Mouse (Mus musculus): ENCODE data around the gene Naa50. TPM values are rescaled to one million over a fixed set of nuclear protein-coding genes. Genes with fewer than 3 reads are reported as not detected.
A peak's percentile ranks its signal among the peaks of the same experiment; 100 is the strongest.

Naa50 gene
- total RNA-seq (2021): 100 to 1,000 TPM; 161 to 167 TPM
- long read RNA-seq, experiment 1, full-length matches to known transcripts: 66 of 95 reads
- long read RNA-seq, experiment 1, partial matches to known transcripts: 2 of 95 reads
- long read RNA-seq, experiment 1, other reads (novel, unspliced or antisense): 27 of 95 reads
- long read RNA-seq, experiment 2, full-length matches to known transcripts: 111 of 161 reads
- long read RNA-seq, experiment 2, partial matches to known transcripts: 46 of 161 reads
- long read RNA-seq, experiment 2, other reads (novel, unspliced or antisense): 4 of 161 reads

DNA sequence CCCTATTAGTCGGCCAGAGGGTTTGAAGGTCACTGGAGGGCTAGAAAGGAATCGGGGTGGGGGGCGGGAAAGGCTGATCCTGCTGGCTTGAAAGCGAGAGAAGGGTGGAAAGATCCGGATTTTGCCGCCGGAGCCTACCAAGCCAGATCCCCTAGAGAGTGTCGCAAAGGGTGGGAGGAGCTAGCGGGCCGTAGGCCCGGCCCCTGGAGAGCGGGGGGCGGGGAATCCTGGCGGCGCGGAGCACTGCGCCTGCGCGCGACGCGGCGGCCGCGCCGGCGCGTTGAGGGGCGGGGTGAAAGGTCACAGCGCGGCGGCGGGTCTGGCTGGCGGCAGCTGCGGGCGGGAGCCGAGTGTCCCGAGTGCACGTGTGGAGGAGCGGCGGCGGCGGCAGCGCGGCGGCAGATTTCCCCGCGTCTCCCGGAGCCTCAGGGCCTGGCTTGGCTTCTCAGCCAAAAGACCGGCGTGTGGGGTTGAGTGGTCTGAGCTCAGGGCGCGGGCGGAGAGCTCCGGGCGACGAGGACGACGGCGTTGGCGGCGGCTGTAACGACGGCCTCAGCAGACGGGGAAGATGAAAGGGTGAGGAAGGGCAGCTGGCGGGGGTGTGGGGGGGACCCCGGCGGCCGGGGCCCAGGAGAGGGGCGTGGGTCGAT lies at the start of gene Naa50, which contains the start of gene Atp6v1a:
Gene Naa50 (plus strand): TSS at position 295 of the 650 bp plus-strand sequence.
Gene Atp6v1a (minus strand): TSS at position 170 of the 650 bp plus-strand sequence.
- peak; percentile 82 to 89 for DNase-seq
- intact Hi-C loops (cut with DNase I): loop anchor here (2.0 kb wide), 2 partner anchors 33 to 99 kb away; partner anchors contain the start of gene Usf3

DNA sequence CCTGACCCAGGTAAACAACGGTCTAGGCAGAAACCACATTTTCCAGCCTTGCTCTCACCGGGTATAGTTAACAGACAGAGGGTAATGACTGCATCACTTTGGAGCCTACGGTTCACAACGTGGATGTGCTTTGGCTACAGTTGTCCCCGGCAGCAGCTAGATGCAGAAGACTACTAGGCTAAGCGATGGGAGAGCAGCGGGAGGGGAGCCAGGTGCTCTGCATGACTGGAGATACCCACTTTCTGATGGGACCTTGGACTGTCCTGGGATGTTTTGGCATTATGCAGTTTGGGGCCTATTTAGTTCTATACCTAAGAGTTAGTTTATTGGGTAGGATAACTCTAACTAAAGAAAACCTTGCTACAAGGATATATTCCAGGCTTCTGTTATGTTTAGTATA lies 40.3 kb upstream of the Naa50 start:
- no peak for DNase-seq
- intact Hi-C loops (cut with DNase I): no loop called here

DNA sequence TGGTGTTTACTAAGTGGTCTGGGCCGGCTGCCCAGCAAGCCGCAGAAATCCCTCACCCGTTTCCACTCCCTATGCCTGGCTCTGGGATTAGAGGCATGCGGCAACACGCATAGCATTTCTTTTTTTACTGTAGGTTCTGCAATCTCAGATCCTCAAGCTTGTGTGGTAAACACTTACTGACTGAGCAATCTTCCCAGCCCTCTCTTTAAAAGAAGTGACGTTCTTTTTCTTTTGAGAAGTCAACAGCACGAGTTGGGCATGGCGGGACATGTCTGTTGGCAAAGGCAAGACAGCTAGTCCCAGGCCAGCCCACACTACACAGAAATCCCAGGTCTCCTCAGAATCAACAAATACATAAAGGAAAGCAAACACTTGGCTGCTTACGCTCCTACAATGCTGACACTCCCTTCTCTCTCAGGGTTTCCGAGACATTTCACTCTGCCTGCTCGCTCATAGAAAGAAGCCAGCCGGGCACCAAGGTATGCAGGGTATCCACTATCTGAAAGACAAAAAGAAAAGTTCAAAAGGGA lies 38.4 kb upstream of the Naa50 start:
- no peak for DNase-seq
- intact Hi-C loops (cut with DNase I): no loop called here

DNA sequence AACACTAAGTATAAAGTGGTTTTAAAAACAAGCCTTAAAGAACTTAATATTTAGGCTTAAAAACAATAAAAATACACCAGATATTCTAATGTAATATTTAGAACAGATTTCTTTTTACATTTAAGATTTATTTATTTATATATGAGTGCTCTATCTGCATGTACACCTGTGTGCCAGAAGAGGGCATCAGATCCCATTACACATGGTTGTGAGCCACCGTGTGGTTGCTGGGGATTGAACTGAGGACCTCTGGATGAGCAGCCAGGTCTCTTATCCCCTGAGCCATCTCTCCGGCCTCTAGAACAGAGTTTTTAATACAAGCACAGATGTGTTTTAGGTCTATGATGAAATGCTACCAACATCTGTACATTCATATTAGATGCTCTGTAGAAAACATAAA lies 36.7 kb upstream of the Naa50 start:
- DNase-seq: no peak
- intact Hi-C loops (cut with DNase I): no loop called here

DNA sequence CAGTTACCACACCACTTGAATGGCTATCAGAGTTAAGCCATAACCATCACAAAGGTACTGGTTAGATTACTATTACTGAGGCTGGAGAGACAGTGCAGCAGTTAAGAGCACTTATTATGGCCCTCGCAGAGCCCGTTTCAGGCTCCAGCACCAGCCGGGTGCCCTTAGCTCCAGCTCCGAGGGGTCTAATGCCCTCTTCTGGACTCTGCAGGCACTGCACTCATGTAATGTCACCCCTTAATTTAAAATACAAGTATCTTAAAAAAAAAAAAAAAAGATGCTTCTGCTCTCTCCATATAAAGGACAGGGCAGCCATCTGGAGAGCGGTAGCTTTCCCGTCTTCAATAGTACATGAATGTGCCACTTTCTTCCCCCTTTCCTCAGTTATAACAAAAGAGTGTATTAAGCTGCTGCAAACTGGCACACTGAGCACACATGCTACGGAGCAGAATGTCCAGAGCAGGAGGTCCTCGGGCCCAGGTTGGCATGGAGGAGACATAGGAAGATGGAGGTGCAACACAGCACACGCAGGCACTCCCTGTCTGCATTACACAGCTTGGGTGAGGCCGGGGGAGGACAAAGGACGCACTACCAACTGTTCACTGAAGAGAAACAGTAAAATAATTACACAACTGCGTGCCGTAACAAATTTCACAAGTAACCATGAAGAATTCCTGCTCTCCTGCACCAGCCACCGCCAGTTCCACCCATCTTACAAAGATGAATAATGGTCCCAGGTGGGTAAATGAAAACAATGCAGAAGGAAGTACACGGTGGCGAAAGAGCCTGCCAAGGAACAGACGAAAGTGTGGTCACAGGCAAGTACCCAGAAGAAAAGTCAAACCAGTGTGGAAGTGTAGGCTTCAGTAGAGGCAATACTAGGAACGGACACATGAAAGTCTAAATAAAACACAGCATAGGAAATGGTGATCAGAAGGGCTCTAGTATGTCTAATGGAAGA lies 35.5 kb upstream of the Naa50 start:
- intact Hi-C loops (cut with DNase I): no loop called here
- no peak for DNase-seq

DNA sequence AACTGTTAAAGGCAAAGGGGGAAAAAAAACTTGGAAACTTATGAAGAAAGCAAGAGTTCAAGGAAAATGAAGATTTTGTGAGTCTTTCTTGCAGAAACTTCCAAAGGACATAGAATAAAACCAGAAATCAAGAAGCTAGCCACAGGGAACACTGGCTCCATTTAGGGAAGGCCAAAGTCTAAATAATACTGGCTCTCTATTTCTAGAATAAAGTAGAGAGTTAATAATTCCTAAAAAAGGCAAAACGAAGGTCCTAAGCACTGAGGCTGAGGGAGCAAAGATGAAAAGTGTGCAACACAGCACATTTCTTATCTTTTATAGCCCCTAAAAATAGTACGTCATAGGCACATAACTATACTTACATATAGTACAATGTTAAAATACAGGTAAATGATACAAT lies 34.4 kb upstream of the Naa50 start:
- DNase-seq: no peak
- intact Hi-C loops (cut with DNase I): no loop called here

DNA sequence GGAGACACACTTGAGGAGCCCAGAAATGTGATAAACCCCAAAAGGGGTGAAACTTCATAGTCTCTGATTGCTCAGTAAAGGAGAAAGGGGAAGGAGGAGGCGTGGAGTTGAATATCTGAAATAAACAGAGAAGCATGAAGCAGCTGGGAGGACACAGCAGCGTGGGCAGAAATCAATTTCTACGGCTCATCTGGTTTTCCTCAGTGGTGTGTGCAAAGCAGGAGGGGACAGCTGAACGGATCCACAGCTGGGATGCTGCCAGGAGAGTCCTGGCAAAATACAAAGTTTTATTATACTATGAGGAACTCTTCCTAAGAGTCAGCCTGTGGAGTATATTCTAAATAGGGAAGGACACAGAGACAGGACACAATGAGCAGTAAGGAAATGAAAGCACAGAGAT lies 30.6 kb upstream of the Naa50 start:
- no peak for DNase-seq
- intact Hi-C loops (cut with DNase I): no loop called here

DNA sequence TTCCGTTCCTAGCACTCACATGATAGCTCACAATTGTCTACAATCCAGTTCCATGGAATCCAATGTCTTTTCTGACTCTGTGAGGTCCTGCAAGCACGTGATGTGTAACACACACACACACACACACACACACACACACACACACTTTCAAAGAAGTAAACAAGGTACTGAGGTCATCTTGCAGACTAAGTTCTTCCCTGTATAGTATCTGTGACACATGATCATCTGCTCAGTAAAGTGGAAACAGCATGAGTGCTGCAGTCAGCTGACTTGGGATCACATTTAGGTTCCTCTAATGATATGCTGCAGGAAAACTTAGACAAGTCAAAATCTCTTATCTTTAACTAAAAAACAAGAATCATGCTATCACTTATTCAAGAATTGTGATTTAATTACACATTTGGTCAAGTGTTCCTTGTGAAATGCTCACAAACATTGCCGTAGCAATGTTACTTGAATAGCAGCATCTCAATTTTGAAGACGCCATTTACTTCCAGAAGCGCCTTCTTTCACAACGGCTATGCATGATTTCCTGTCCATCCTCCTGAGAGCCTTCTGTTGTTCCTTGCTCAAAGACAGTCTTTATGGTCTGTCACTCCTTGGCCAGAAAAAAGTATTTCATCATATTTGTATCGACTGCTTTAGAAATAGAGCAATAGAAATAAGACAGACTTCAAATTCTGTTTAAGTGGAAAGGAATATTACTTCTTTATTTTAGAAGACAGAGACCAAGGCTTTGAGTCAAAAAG lies 19.7 kb upstream of the Naa50 start:
- no peak for DNase-seq
- intact Hi-C loops (cut with DNase I): no loop called here

DNA sequence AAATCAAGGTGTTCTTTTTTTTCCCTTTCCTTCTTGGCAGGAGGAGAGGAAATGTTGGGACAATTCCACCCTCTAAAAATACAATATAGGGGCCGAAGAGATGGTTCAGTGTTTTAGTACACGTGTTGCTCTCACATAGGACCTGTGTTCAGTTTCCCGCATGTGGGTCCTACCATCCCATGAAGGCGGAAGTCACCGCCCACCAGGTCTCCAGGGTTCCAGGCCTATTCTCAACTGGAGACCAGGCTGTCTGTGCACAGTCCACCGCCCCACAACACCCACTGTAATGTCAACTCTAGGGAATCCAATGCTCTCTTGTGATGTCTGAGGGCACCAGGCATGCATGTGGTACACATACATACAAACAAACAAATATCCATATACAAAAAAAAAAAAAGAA lies 17.5 kb upstream of the Naa50 start:
- intact Hi-C loops (cut with DNase I): no loop called here
- DNase-seq: no peak

DNA sequence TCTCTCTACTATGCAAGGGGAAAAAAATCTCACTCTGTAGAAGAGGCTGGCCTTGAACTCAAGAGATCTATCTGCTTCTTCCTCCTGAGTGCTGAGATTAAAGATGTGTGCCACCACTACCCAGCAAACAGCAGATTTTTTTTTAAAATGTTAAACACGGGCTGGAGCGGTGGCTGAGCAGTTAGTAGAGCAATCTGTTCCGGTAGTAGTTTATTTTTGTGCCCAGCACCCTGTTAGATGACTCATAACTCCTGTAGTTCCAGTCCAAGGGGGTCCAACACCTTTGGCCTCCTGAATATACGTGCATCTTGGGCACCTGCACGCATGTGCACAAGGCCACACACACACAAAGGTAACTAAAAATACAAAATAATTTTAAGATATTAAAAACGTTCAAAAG lies 17.1 kb upstream of the Naa50 start:
- intact Hi-C loops (cut with DNase I): no loop called here
- no peak for DNase-seq

DNA sequence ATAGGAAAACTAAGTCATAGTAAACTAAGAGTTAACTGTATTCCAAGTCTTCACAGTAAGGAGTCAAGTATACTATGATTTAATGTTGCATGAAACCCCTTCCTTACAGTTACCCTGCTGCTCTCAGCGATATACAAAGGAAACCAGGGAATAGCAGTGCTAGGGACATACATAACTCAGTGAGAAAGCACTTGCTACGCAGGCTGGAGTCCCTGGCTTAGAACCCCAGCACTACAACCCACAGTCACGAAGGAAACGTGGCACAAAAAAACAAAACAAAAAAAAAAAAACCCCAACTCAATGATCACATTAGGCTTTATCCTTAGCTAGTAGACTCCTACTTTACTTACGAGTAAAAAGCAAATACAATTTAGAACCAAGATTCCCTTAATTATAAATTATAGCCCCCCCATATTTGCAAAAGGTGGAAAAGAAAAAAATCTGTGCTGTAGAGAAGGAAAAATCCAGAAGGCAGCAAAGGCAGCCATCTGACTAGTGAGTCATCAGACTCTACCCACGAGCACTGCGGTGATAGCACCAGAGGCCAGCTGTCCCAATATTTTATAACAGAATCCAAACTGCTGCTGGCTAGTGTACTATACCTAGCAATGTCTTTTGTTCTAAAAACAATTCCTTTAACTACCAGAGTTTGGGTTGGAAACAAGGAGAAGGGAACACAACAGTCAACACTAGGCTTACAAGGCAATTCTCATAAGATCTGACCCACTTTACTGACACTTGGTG lies 16.5 kb upstream of the Naa50 start:
- DNase-seq: no peak
- intact Hi-C loops (cut with DNase I): no loop called here

DNA sequence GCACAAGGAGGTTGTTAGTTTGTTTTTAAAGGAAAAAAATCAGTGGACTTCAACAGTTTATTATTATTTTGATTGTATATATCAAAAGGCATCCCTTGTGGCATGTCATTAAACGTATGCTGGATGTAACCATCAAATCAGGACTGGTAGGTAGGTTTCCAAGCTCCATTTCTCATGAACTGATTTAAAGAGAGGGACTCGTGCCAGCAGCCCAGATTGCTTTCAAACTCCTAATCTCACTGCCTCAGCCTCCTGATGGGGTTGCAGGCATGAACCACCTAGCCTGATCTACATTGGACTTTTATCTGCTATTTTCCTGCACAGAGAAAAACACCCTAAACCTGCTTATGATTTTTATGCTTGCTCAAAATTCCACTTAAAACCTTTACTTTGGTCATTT lies 15.8 kb upstream of the Naa50 start:
- intact Hi-C loops (cut with DNase I): no loop called here
- DNase-seq: no peak

DNA sequence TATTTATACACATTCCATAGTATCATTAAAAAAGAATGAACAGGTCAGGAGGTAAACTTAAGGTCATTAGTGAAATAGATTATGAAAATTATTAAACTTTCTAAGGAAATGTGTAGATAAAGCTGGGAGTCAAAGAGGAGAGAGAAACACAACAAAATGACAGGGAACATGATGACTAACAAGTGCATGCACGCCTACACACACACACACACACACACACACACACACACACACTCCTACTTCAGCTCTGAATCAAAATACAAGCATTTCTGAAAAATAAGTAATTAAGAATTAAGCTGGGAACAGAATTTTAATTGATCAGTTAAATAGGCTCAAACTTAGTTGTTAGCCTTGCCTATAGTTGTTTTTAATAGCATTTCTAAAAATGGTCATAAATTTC lies 14.9 kb upstream of the Naa50 start:
- no peak for DNase-seq
- intact Hi-C loops (cut with DNase I): no loop called here

DNA sequence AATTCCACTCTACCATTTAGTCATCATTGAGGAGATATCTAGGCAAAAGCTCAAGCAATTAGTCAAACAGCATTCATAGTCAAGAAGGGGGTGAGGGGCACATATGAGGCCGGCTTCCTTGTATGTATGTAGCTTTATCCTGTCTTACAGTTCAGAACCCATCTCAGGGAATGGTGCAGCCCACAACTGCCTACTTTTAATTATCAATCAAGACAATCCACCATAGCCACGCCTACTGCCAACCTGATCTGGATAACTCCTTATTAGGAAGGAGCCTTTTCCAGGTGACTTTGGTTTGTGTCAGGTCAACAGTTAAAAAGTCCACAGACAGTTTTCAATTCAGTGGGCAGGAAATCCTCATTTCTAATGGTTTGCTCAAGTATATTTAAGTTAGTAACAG lies 14.2 kb upstream of the Naa50 start:
- no peak for DNase-seq
- intact Hi-C loops (cut with DNase I): no loop called here

DNA sequence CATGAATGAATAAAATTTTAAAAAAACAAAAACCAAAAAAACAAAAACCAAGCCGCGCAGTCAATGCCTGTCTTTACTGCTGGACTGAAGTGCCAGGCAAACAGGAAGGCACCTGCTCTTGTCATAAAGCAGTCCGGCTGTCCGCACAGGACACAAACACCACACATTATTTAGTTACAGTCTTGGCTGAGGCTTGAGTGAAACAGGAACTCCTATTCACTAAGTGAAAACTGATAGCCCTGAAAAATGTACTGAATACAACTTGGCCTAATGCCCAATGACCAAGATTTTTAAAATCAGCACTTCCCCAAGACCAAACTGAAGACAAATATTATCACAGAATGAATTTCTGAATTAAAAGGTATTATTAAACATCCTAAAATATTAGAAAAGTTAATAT lies 13.2 kb upstream of the Naa50 start:
- DNase-seq: no peak
- intact Hi-C loops (cut with DNase I): no loop called here

DNA sequence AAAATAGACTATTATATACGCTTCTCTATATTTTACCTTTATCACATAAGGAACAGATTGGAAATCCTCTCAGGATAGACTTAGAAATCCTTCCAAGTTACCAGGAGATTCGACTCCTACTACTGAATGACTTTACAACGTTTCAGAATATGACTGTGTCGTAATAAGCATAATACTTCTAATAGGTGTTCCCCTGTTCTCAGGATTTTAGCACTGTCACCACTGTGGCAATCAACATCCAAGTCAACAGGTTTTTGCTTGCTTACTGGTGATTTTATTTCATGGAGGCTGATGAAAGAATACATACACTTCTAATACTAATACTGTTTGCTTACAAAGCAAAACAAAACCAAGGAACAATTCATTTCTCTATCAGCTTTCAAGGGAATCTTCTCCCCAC lies 7.3 kb upstream of the Naa50 start:
- no peak for DNase-seq
- intact Hi-C loops (cut with DNase I): no loop called here

DNA sequence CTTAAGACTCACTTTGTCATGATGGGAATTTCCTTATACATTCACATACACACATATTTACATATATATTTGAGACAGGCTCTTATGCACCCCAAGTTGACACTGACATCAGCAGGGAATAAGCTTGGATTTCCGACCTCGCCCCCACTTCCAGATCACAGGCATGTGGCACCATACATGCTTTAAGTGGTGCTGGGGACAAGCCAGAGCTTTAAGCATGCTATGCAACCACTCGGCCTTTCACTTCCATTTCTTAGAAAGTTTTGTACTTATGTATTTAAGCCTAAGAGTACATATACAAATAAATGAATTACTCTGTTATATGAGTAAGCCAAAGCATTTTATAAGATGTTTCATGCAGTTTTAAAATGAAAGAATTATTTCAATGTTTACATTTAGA lies 6.4 kb upstream of the Naa50 start:
- DNase-seq: no peak
- intact Hi-C loops (cut with DNase I): no loop called here

DNA sequence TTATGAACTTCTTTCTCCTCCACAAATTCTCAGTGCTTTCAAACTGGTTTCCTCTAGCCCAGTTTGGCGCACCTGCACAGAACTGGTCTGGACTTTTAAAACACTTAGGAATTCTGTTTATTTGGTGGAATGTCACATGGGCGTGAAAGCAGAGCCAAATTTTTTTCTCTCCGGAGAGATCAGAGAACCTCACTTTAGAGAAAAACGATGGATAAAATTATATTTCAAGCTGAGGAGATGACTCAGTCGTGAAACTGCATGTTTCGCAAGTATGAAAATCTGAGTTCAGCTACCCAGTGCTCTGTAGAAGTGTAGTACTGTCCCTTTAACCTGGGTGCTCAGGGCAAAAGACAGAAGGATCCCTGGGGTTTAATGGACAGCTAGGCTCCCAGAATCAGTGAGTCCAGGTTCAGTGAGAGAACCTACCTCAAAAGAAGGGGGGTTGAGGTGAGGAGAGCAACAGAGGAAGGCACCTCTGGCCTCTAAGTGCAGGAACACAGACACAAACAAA lies 3.1 kb upstream of the Naa50 start:
- intact Hi-C loops (cut with DNase I): no loop called here
- DNase-seq: no peak

DNA sequence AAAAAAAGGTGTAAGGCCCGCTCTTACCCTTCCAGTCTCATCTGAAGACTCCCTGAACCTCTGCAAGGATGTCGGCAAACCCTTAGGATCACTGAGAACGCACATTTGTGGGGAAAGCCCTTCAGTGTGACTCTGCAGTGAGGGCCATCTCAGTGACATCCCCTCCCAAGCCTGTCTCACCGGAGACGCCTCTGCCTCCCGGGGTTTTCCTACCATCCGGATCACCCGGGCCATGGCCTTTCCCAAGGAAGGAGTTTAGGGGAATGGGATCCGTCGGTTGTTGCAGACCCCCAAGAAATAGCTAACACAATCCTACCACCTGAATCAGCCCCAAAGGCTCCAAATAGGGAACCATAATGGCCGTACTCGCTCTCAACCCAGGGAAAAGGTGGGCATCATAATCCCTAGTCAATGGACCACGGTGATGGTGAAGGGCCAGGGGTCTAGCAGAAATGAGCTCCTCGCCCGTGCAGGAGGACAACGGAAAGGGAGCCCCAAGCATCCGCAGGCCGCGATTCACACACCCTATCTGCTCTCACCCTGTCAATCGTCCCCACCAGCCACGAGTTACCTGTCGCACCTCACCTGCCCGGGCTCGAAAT lies 1.2 kb upstream of the Naa50 start:
- intact Hi-C loops (cut with DNase I): no loop called here
- DNase-seq: peak in 1 of 2 experiments; percentile 19

All from gastrocnemius, postnatal 36 days (tissue).